Mouse (Mus musculus): ENCODE measurements at regions not wholly inside any gene's neighbourhood (a gene's known extent, or its start where the extent isn't known, plus 50 kb on each side); places are given as distances from the start of the nearest gene placed in this dataset.

DNA sequence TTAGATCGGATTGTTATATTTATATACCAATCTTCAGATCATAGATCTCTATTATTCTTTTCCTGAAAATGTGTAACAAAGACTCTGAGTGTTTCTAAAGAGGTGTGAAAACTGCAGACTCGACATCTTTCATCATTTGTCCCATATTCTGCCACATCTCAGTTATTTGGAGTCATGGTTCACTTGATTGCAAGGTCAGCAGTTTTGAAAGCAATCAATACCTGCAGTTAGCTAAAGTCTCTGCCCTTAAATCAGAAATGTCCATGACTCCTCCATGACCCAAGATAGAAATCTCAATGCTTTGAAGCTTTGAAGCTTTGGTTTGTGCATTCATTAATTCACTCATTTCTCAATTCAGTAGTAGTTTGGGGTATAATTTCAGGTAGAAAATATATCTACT lies 1424.2 kb upstream of the Lrrc6 start:
- ATAC-seq (replicated peaks in 1 of 2; ENCODE audit: insufficient read depth in 1 of 2, low FRiP score in 2 of 2, low TSS enrichment in 1 of 2, low read depth in 1 of 2, poor library complexity in 2 of 2, severe bottlenecking in 2 of 2), result no peak

DNA sequence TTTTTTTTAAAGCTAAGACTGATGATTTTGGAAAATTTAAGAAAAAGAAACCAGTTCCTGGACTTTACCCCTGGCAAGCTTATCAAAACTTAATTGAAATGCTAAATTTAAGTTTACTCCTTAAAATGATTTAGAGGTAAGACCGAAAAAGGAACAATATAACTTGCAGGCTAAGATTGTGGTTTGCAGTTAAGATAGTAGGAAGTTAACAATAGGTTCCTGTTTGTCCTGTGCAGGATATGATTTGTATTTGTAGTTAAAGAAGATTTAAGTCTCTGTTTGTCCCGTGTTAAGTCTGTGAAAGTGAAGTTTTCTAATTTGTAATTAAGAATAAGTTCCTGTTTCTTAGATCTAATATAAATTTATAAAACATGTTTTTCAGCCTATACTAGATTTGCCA lies 1406.3 kb upstream of the Lrrc6 start:
- peak; percentile 54 to 60; a peak in 1 of 4 replicates for ATAC-seq (replicated peaks in 1 of 2; ENCODE audit: insufficient read depth in 1 of 2, low FRiP score in 2 of 2, low TSS enrichment in 1 of 2, low read depth in 1 of 2, poor library complexity in 2 of 2, severe bottlenecking in 2 of 2)

DNA sequence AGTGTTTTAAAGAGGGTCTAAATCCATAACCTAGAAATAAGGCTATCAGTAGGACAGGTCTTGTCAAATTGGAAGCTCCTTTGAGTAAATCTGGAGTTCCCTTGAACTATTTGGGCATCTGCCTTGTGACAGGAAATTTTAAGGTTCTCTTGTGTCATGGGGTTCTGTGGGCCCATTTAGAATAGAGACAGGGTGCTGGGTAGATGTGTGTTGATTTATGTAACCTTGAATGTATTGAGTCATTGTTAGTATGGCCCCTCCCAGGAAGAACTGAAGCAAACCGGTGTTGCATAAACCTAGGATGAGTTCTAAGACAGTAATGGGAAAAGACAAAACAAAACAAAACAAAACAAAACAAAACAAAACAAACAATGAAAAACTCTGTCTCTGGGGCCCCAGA lies 1404.6 kb upstream of the Lrrc6 start:
- peak in 1 of 2 experiments; percentile 24; a peak in 1 of 4 replicates for ATAC-seq (replicated peaks in 1 of 2; ENCODE audit: insufficient read depth in 1 of 2, low FRiP score in 2 of 2, low TSS enrichment in 1 of 2, low read depth in 1 of 2, poor library complexity in 2 of 2, severe bottlenecking in 2 of 2)

DNA sequence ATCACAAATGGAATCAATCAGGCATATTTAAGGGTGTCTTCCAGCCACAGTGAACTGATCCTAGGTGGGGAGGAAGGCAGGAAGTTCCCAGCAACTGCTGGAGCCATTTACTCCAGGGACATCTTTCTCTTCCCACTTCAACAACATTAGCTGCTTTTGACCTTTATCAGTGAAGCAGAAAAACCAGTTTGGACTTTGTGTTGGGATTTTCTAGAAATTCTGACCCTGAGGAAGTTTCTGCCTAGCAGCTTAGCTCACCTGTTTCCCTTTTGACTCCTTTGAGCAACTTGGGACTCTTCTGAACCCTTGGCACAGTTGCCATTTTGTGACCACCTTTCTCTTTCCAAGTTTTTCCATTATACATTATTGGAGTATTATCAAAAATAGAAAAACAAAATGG lies 1403.9 kb upstream of the Lrrc6 start:
- ATAC-seq (replicated peaks in 1 of 2; ENCODE audit: insufficient read depth in 1 of 2, low FRiP score in 2 of 2, low TSS enrichment in 1 of 2, low read depth in 1 of 2, poor library complexity in 2 of 2, severe bottlenecking in 2 of 2), result no peak

DNA sequence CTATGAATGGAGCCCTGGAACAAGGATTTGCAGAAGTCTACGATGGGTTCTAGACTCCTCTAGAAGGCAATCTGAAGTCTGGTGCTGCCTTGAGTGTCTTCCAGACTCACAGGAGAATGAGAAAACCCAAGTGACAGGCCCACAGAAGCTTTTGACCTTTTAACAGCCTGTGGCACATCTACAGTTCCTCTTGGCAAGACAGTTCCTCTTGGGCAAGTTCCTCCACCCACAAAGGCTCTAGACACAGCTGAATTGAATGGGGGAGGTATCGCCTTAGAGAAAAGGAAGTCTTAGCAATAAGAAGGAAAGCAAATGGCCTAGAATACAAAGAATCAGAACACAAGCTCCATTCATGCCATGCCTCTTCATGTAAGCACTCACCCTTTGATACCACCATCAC lies 1402.3 kb upstream of the Lrrc6 start:
- peak; percentile 94 to 95 for ATAC-seq (replicated peaks in 1 of 2; ENCODE audit: insufficient read depth in 1 of 2, low FRiP score in 2 of 2, low TSS enrichment in 1 of 2, low read depth in 1 of 2, poor library complexity in 2 of 2, severe bottlenecking in 2 of 2)

DNA sequence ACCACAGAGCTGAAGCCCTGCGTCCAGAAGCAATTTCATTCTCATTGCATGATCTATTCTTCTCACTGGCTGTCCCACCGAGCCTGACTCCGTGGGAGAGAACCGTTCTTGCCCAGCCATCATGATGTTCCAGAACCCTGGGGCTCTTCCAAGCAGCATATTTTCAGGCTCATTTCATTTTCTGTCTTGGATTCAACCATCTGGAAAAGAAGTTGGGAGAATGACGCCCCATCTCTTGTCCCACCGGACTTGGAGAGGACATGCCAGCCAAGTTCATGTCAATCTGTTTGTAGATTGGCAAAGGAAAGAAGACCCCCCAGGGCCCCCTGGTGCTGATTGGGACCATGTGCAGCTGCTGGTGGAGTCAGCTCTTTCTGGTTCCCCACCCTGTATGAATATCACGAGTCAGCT lies 1400.5 kb upstream of the Lrrc6 start:
- no peak for ATAC-seq (replicated peaks in 1 of 2; ENCODE audit: insufficient read depth in 1 of 2, low FRiP score in 2 of 2, low TSS enrichment in 1 of 2, low read depth in 1 of 2, poor library complexity in 2 of 2, severe bottlenecking in 2 of 2)

DNA sequence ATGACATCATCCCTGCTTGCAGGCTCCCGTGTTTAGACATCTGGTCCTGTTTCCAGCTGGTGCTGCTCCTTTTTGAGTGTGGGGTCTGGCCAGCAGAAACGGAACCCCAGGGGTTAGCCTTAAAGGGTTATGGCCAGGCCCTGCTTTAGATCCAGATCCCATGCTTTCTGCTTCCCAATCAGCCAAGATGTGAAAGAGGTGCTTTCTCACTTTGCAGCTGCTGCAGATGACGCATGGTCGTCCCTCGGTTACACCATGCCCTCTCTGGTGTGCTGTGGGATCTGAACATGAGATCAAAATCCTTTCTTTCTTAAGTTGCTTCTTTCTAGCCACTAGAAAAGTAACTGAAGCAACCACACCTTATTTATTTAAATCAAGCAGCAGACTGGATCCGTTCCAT lies 1399.1 kb upstream of the Lrrc6 start:
- no peak for ATAC-seq (replicated peaks in 1 of 2; ENCODE audit: insufficient read depth in 1 of 2, low FRiP score in 2 of 2, low TSS enrichment in 1 of 2, low read depth in 1 of 2, poor library complexity in 2 of 2, severe bottlenecking in 2 of 2)

DNA sequence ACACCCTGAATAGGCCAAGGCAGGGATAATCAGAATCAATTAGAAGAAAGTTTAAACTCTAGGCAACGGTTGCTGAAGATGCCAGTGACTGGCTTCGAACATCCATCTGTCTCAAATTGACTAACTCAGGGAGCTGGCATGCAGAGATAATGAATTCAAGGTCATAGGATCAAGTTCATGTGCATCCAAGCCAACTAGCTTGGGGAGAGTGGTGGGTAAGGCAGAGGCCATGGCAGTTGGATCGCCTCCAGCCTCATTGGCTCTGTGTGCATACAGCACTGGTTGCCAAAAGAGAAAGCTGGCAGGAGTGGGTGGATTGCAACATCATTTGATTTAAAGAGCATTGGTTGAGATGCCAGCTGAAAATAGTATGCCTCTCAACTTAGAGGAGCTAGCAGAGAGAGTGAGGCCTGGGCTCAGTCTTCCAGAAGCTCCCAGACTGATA lies 1398.3 kb upstream of the Lrrc6 start:
- no peak for ATAC-seq (replicated peaks in 1 of 2; ENCODE audit: insufficient read depth in 1 of 2, low FRiP score in 2 of 2, low TSS enrichment in 1 of 2, low read depth in 1 of 2, poor library complexity in 2 of 2, severe bottlenecking in 2 of 2)

DNA sequence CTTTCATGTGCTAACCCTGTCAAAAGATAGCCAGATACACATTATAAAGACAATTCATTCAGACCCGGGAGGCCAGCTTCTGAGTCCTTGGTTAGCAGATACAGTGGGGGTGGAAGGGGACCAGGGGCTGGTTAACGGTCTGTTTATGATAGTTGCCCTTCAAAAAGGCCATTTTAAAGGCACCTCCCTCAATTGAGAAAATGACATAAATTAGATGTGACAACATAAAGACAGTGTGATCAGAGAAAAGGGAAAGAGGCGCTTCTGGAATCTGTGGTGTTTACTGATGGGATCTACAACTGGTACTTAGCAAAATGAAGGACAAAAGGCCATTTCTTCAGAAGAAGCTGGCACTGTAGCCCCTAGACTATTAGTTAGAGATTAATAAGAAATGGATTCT lies 1391.4 kb upstream of the Lrrc6 start:
- no peak for ATAC-seq (replicated peaks in 1 of 2; ENCODE audit: insufficient read depth in 1 of 2, low FRiP score in 2 of 2, low TSS enrichment in 1 of 2, low read depth in 1 of 2, poor library complexity in 2 of 2, severe bottlenecking in 2 of 2)

DNA sequence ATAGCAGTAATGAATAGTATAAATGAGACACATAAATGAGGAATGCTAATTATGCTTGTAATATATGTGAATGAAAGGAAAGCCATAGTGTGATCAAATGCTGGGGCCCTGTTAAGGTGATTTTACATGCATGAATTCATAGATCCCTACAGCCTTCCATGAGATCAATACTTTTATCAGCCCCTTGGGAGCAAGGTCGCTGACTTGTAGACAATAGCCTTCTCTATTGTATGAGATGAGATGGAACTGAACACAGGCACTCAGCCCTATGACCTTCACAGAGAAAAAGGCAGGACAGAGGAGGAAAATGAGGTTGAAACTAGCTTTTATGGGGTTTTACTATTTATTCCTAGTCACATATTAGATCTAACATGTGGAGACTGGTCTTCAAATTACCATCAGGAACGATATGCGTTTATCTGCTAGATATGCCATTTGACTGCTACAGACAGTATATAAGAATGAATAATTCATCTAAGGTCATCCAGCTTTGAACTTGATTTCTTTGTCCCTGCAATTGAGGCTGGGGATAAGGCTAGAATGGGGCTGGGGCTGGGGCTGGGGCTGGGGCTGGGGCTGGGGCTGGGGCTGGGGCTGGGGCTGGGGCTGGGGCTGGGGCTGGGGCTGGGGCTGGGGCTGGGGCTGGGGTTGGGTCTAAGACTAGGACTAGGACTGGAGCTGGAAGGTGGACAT lies 1390.0 kb upstream of the Lrrc6 start:
- no peak for ATAC-seq (replicated peaks in 1 of 2; ENCODE audit: insufficient read depth in 1 of 2, low FRiP score in 2 of 2, low TSS enrichment in 1 of 2, low read depth in 1 of 2, poor library complexity in 2 of 2, severe bottlenecking in 2 of 2)

DNA sequence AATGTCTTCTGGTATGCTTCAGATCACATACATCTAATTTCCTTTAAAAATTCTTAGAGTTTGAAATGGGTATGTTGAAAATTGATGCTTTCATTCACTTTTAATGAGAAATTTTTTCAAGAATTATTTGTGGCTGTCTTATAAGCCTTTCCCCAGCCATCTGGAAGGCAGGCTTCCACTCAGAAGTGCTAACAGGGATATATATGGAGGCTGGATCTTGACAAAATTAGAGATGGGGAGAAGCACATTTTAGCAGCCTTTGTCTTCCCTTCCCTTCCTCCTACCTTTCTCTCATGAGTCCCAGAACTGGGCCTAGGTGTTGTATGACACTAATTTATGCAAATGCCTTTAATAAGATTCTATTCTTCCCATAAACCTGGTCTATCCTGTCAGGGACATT lies 1387.8 kb upstream of the Lrrc6 start:
- ATAC-seq (replicated peaks in 1 of 2; ENCODE audit: insufficient read depth in 1 of 2, low FRiP score in 2 of 2, low TSS enrichment in 1 of 2, low read depth in 1 of 2, poor library complexity in 2 of 2, severe bottlenecking in 2 of 2), result no peak

DNA sequence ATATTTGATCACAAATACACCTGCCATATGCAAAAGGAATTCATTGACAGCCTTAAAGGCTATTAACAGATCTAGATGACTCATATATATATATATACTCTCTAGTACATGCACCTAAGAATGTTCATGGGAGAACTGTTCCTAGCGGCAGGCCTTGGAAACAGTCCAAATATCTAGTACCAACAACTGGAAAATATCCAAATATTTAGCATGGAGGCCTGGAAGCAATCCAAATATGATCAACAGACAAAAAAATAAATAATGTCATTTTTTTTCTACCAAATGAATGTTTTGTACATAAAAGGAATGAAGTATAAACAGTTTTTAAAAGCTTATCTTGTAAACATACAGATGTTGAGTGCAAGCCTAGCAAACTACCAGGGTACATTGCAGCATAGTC lies 1354.6 kb upstream of the Lrrc6 start:
- no peak for ATAC-seq (replicated peaks in 1 of 2; ENCODE audit: insufficient read depth in 1 of 2, low FRiP score in 2 of 2, low TSS enrichment in 1 of 2, low read depth in 1 of 2, poor library complexity in 2 of 2, severe bottlenecking in 2 of 2)

DNA sequence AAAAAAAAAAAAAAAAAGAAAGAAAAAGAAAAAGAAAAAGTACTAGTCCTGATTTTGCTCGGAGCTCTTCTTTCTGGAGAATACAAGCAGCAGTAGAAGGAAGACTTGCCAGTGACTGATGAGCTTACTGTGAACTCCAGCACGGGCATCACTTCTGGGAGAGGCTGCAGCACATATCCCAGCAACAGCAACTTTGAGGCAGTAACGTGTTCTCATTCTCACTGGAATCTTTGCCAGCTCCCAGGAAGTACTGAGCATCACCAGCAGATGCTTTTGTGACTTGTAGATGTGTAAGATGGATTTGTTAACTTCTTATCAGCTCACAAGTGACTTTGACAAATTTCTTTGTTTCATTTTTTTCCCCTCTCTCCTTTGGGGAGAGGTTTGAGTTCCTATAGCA lies 1349.4 kb upstream of the Lrrc6 start:
- ATAC-seq (replicated peaks in 1 of 2; ENCODE audit: insufficient read depth in 1 of 2, low FRiP score in 2 of 2, low TSS enrichment in 1 of 2, low read depth in 1 of 2, poor library complexity in 2 of 2, severe bottlenecking in 2 of 2), result no peak

DNA sequence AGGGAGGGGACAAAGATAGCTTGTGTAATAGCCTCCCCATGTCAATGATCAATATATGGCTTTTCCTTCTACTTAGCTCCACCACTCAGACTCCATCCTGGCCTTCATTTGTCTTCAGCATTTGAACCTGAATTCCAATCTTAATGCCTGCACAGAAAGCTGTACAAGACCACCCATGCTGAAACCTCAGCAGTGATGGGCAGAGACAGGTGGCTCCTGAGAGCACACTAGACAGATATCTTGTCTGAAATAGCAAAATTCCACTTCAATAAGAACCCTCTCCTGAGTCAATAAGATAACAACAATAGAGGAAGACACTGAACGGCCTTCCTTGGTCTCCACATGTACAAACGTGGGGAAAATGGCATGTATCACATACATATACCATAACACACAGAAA lies 1345.0 kb upstream of the Lrrc6 start:
- no peak for ATAC-seq (replicated peaks in 1 of 2; ENCODE audit: insufficient read depth in 1 of 2, low FRiP score in 2 of 2, low TSS enrichment in 1 of 2, low read depth in 1 of 2, poor library complexity in 2 of 2, severe bottlenecking in 2 of 2)

DNA sequence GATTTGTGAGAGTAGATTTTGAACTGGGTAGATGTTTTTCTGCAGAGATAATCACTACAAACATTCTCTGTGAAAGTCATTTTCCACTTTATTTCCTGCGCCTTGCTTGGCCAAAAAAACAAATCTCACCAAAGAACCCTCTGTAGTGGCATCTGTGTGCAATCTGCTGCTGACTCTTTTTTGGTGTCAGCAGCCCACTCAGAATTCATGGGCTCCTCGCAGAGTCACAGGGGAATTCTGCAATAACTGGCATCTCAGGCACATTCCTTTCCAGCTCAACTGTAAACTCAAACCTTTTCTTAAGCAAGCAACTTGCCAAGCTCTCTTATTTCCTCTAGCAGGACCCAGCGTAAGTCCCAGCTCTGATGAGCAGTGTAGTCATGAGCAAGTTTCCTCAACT lies 1340.0 kb upstream of the Lrrc6 start:
- ATAC-seq (replicated peaks in 1 of 2; ENCODE audit: insufficient read depth in 1 of 2, low FRiP score in 2 of 2, low TSS enrichment in 1 of 2, low read depth in 1 of 2, poor library complexity in 2 of 2, severe bottlenecking in 2 of 2), result no peak

DNA sequence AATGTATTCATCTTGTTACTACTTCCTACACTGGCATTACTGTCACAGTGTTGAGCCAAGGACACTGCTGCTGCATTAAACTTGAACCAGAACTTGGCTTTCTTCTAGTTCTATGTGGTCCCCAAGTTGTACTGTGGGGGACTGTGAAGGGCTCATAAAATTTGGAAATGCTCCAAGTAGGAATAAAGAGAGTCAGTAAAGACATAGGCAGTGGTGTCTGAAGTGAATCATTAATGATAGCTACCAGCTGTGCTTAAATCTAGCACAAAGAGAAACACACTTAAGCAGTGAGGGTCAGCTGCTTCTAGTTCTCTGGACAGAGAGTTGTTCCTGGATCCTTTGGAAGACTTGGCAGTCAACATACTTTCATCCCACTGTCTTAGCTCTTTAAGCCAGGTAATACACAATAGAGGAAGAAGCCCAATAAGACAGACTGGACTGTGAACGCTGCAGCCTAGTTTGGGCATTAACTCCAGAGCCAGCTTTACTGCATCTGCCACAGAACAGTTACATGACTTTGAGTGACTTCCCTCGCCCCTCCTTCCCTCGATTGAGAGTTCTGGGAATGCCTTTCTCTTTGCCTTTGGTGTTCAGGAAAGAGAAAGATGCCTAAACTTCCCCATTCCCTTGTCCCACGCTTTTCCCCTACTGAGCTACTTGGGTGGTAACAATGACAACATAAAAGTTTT lies 1325.2 kb upstream of the Lrrc6 start:
- no peak for ATAC-seq (replicated peaks in 1 of 2; ENCODE audit: insufficient read depth in 1 of 2, low FRiP score in 2 of 2, low TSS enrichment in 1 of 2, low read depth in 1 of 2, poor library complexity in 2 of 2, severe bottlenecking in 2 of 2)

DNA sequence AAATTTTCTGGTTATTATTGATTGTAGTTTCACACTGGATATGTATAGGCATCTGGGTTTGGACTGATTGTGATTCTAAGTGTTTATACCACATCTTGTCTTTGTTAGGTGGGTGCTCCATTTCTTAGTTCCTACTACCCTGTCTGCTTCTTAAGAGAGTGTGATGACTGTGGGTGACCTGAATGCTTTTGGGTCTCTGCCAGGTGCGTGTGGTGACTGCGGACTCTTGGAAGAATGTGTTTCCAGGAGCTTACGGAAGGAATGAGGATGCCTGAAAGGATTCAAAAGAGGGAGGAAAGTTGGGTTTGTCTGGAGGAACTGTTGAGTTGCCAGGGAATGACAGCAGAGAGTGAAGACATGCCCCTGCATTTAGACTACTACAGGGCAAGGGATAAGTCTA lies 1322.5 kb upstream of the Lrrc6 start:
- ATAC-seq (replicated peaks in 1 of 2; ENCODE audit: insufficient read depth in 1 of 2, low FRiP score in 2 of 2, low TSS enrichment in 1 of 2, low read depth in 1 of 2, poor library complexity in 2 of 2, severe bottlenecking in 2 of 2), result no peak

DNA sequence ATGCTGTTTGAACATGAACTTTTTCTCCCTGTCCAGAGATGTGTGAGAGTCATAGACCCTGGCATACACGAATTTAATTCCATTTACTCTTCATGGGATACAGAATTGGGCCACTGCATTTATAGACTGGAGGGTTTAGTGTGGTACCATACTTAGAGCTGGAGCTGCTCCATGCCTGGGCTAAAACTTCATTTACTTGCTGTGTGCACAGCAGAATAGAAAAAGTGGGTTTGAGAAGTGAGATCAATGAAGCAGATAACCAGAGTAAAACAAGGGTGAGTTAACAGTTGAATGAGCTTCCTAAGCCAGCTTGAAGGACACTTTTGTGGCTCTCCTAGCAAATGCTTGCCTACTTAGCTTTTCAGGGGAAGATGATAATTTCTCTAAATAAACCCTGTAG lies 1299.2 kb upstream of the Lrrc6 start:
- ATAC-seq (replicated peaks in 1 of 2; ENCODE audit: insufficient read depth in 1 of 2, low FRiP score in 2 of 2, low TSS enrichment in 1 of 2, low read depth in 1 of 2, poor library complexity in 2 of 2, severe bottlenecking in 2 of 2), result no peak

DNA sequence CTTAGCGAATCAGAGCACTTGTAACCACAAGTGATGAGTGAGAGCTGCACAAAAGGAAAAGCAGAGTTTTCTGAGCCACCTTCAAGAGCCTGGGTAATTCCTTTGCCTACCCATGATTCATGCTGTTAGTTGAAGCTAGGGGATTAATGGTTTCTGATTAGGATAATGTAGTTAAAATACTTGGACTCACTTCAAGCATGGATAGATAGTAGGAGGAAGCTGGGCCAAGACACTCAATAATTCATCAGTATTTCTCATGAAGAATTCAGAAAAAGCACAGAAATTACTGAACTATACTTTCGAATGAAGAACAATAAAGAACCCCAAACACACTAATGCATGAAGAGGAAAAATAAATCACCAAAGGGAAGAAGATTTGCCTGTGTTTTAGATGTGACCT lies 1294.9 kb upstream of the Lrrc6 start:
- ATAC-seq (replicated peaks in 1 of 2; ENCODE audit: insufficient read depth in 1 of 2, low FRiP score in 2 of 2, low TSS enrichment in 1 of 2, low read depth in 1 of 2, poor library complexity in 2 of 2, severe bottlenecking in 2 of 2), result no peak
